Mouse (Mus musculus): ENCODE data around the gene Nudt16l1. TPM values are rescaled to one million over a fixed set of nuclear protein-coding genes. Genes with fewer than 3 reads are reported as not detected.

Nudt16l1 gene
- polyA plus RNA-seq, 1 experiment from 2014 or later: 120 TPM

GRCm38 (mm10) chr16:4957446-4957845 lies 18.9 kb downstream of the Nudt16l1 start:
- ATAC-seq (replicated peaks; ENCODE audit: low FRiP score) (no peak), DNase-seq (ENCODE audit: low spot score) (no peak)
- Histone ChIP-seq H3K4me3 (ENCODE audit: low read depth, low read length) (no peak overlapping the region), H3K27ac (ENCODE audit: low read depth, low read length) (no peak overlapping the region), H3K9ac (ENCODE audit: low read length) (no peak overlapping the region), H3K9me3 (ENCODE audit: control insufficient read depth, low read length) (no peaks in the 10 kb centered on the region), H3K27me3 (ENCODE audit: control insufficient read depth, insufficient read depth, low read length) (no peaks in the 10 kb centered on the region), H3K4me1 (replicated peaks; ENCODE audit: control insufficient read depth, insufficient read depth, low read length) (no peaks in the 10 kb centered on the region), H3K36me3 (ENCODE audit: control insufficient read depth, insufficient read depth, low read length) (peaks cover 7% of the 10 kb centered on the region; the same call in 1 of the 2 replicates), H3K4me2 (ENCODE audit: low read depth, low read length, severe bottlenecking) (no peak overlapping the region)
- WGBS: 96% methylated on average over 3 of the region's 3 CpGs

GRCm38 (mm10) chr16:4960260-4960659 lies 21.7 kb downstream of the Nudt16l1 start:
- Histone ChIP-seq H3K27ac (ENCODE audit: low read depth, low read length) (no peak overlapping the region), H3K4me2 (ENCODE audit: low read depth, low read length, severe bottlenecking) (no peak overlapping the region), H3K9ac (ENCODE audit: low read length) (no peak overlapping the region), H3K27me3 (ENCODE audit: control insufficient read depth, insufficient read depth, low read length) (no peaks in the 10 kb centered on the region), H3K36me3 (ENCODE audit: control insufficient read depth, insufficient read depth, low read length) (peaks cover 2% of the 10 kb centered on the region; the same call in 1 of the 2 replicates), H3K4me1 (replicated peaks; ENCODE audit: control insufficient read depth, insufficient read depth, low read length) (peaks cover 3% of the 10 kb centered on the region), H3K9me3 (ENCODE audit: control insufficient read depth, low read length) (no peaks in the 10 kb centered on the region), H3K4me3 (ENCODE audit: low read depth, low read length) (no peak overlapping the region)
- no peak for ATAC-seq (replicated peaks; ENCODE audit: low FRiP score)
- DNase-seq (ENCODE audit: low spot score): no peak
- WGBS: 96% methylated on average over 8 of the region's 8 CpGs

DNA sequence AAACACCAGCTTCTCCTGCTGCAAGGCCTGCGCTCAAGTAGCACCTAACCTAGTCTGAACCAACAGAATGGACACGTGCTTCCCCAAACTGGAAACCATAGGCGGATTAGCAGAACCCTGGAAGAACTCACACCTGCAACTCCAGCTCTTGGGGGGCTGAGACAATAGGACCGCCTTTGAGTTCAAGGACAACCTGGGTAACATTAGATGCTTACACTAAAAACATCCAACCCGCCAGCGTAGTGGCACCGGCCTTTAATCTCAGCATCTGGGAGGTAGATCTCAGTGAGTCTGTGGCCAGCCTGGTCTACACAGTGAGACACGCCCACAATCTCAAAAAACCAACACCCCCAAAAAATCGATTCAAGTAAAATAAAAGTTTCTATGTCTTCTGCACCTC lies 24.8 kb downstream of the Nudt16l1 start:
- Histone ChIP-seq H3K9ac (ENCODE audit: low read length) (peak overlapping the region; percentile 77), H3K27ac (ENCODE audit: low read depth, low read length) (no peak overlapping the region), H3K36me3 (ENCODE audit: control insufficient read depth, insufficient read depth, low read length) (no peaks in the 10 kb centered on the region; the same call in 1 of the 2 replicates), H3K27me3 (ENCODE audit: control insufficient read depth, insufficient read depth, low read length) (no peaks in the 10 kb centered on the region), H3K4me1 (replicated peaks; ENCODE audit: control insufficient read depth, insufficient read depth, low read length) (peaks cover 4% of the 10 kb centered on the region), H3K4me3 (ENCODE audit: low read depth, low read length) (peak overlapping the region; percentile 79), H3K9me3 (ENCODE audit: control insufficient read depth, low read length) (no peaks in the 10 kb centered on the region), H3K4me2 (ENCODE audit: low read depth, low read length, severe bottlenecking) (peak overlapping the region; percentile 84)
- WGBS: 45% methylated on average over 9 of the region's 9 CpGs
- ATAC-seq (replicated peaks; ENCODE audit: low FRiP score): no peak
- DNase-seq (ENCODE audit: low spot score): no peak

- WGBS: under 1% methylated on average over 75 of the region's 76 CpGs
- peak within 1 kb of the TSS; percentile 84 for H3K4me2 ChIP-seq (ENCODE audit: low read depth, low read length, severe bottlenecking)
Observed at GRCm38 (mm10) chr16:4963797-4964709, 25.5 kb downstream of the Nudt16l1 start, which contains the start of gene Anks3. Anks3 (minus strand) TSS chr16:4964205.

DNA sequence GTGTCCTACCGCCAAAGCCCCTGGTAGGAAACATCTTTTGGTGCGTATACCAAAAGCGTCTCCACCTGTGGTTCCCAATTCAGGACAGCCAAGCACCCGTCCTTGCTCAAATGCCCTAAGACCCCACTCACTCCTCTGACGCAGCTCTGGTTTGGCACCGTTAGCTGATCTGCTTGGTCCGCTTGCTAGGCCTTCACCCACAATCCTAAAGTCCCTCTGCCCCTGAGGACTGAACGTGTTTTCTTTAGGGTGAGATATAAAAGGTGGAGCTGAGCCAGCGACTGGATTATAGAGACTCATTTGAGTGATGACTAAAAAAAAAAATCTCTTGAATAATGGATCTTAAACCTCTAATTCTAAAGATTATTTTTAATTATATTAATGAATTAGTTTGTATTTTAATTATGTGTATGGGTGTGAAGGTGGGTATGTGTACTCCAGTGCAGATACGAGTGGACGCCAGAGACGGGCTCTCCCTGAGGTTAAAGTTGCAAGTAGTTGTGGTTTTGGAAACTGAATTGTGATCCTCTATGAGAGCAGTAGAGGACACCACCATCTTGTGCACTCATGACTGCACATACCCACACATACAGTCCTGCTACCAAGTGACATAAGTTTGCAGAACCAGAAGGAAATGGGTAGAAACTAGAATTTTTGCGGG lies 26.3 kb downstream of the Nudt16l1 start:
- peak overlapping the region; percentile 81; the same call in 1 of the 2 replicates for H3K27ac ChIP-seq (ENCODE audit: low read depth, low read length)
- peak overlapping the region; percentile 77 for H3K9ac ChIP-seq (ENCODE audit: low read length)
- H3K27me3 ChIP-seq (ENCODE audit: control insufficient read depth, insufficient read depth, low read length): no peaks in the 10 kb centered on the region
- ATAC-seq (replicated peaks; ENCODE audit: low FRiP score): peak; percentile 36
- peak overlapping the region; percentile 79 for H3K4me3 ChIP-seq (ENCODE audit: low read depth, low read length)
- no peaks in the 10 kb centered on the region; the same call in 1 of the 2 replicates for H3K36me3 ChIP-seq (ENCODE audit: control insufficient read depth, insufficient read depth, low read length)
- no peaks in the 10 kb centered on the region for H3K9me3 ChIP-seq (ENCODE audit: control insufficient read depth, low read length)
- DNase-seq (ENCODE audit: low spot score): no peak
- peak overlapping the region; percentile 84 for H3K4me2 ChIP-seq (ENCODE audit: low read depth, low read length, severe bottlenecking)
- 24% methylated on average over 13 of the region's 13 CpGs for WGBS
- peaks cover 4% of the 10 kb centered on the region for H3K4me1 ChIP-seq (replicated peaks; ENCODE audit: control insufficient read depth, insufficient read depth, low read length)

More at GRCm38 (mm10) chr16:4963797-4964709, 25.5 kb downstream of the Nudt16l1 start, which contains the start of gene Anks3:
- H3K27me3 ChIP-seq (ENCODE audit: control insufficient read depth, insufficient read depth, low read length): no peaks in the 10 kb centered on the region
- H3K9ac ChIP-seq (ENCODE audit: low read length): peak within 1 kb of the TSS; percentile 77
- no peaks in the 10 kb centered on the region; the same call in 1 of the 2 replicates for H3K36me3 ChIP-seq (ENCODE audit: control insufficient read depth, insufficient read depth, low read length)
- H3K4me3 ChIP-seq (ENCODE audit: low read depth, low read length): peak within 1 kb of the TSS; percentile 79
- DNase-seq (ENCODE audit: low spot score) (peak; percentile 96), ATAC-seq (replicated peaks; ENCODE audit: low FRiP score) (peak; percentile 99)
- H3K4me1 ChIP-seq (replicated peaks; ENCODE audit: control insufficient read depth, insufficient read depth, low read length): peaks cover 4% of the 10 kb centered on the region
- no peaks in the 10 kb centered on the region for H3K9me3 ChIP-seq (ENCODE audit: control insufficient read depth, low read length)
- H3K27ac ChIP-seq (ENCODE audit: low read depth, low read length): peak within 1 kb of the TSS; percentile 81

DNA sequence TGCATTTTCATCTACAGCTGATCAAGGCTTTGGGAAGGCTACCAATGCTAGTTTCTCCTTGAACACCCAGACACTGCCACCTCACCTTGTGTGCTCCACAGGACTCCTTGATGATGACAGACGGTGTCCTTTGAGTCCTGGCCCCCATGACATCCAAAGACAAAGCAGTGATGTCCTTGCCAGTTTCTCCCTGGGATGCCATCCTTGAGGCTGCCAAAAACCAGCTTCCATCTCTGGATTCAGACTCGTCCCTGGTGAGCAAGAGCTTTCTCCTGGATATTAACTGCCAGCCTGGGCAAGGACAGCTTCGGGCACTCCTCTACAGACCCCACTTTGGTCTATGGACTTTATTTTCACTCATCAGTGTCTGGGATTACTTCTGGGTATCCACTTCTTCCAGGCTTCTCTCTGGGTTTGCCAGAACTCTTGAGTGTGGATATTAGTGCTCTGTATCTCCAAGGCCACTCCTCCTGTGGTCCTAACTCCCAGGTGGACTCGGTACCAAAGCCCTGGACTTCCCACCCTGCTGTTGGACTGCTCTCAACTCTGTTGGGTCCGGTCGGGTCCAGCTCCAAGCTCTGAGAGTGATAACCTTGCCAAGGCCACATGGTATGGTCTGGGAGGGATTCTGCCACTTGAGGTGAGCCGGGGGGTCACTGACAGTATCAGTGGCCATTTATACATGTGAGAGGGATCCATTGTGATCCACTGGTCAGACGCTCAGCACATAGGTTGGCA lies 27.0 kb downstream of the Nudt16l1 start:
- H3K27ac ChIP-seq (ENCODE audit: low read depth, low read length): no peak overlapping the region

GRCm38 (mm10) chr16:4968426-4968825 lies 29.9 kb downstream of the Nudt16l1 start:
- ATAC-seq (replicated peaks; ENCODE audit: low FRiP score) (no peak), DNase-seq (ENCODE audit: low spot score) (no peak)
- H3K9ac ChIP-seq (ENCODE audit: low read length): no peak overlapping the region
- H3K27me3 ChIP-seq (ENCODE audit: control insufficient read depth, insufficient read depth, low read length): no peaks in the 10 kb centered on the region
- WGBS: 84% methylated on average over 3 of the region's 3 CpGs
- no peak overlapping the region for H3K27ac ChIP-seq (ENCODE audit: low read depth, low read length)
- H3K36me3 ChIP-seq (ENCODE audit: control insufficient read depth, insufficient read depth, low read length): no peaks in the 10 kb centered on the region
- no peak overlapping the region for H3K4me2 ChIP-seq (ENCODE audit: low read depth, low read length, severe bottlenecking)
- H3K9me3 ChIP-seq (ENCODE audit: control insufficient read depth, low read length): no peaks in the 10 kb centered on the region
- H3K4me3 ChIP-seq (ENCODE audit: low read depth, low read length): no peak overlapping the region
- peaks cover 4% of the 10 kb centered on the region for H3K4me1 ChIP-seq (replicated peaks; ENCODE audit: control insufficient read depth, insufficient read depth, low read length)

More for the DNA sequence above, 27.0 kb downstream of the Nudt16l1 start:
- Histone ChIP-seq H3K36me3 (ENCODE audit: control insufficient read depth, insufficient read depth, low read length) (no peaks in the 10 kb centered on the region), H3K4me3 (ENCODE audit: low read depth, low read length) (no peak overlapping the region), H3K27me3 (ENCODE audit: control insufficient read depth, insufficient read depth, low read length) (no peaks in the 10 kb centered on the region), H3K4me2 (ENCODE audit: low read depth, low read length, severe bottlenecking) (peak overlapping the region; percentile 84; the same call in 1 of the 2 replicates), H3K9me3 (ENCODE audit: control insufficient read depth, low read length) (no peaks in the 10 kb centered on the region), H3K4me1 (replicated peaks; ENCODE audit: control insufficient read depth, insufficient read depth, low read length) (peaks cover 4% of the 10 kb centered on the region), H3K9ac (ENCODE audit: low read length) (no peak overlapping the region; the same call in 1 of the 2 replicates)
- WGBS: 88% methylated on average over 8 of the region's 8 CpGs
- DNase-seq (ENCODE audit: low spot score) (no peak), ATAC-seq (replicated peaks; ENCODE audit: low FRiP score) (no peak)

Data from forebrain, embryonic 11.5 days (tissue).